Mouse (Mus musculus) right cerebral cortex, postnatal 14 days (tissue): ENCODE measurements around the gene Lpp.

ENCODE experiments used
- DNase-seq: peaks from one replicate; pipeline ENCODE4 v3.0.0; 2022

Lpp gene

GRCm38 (mm10) chr16:24400776-24401175 lies 7.5 kb downstream of the Lpp start:
- no peak for DNase-seq

GRCm38 (mm10) chr16:24402801-24403200 lies 9.5 kb downstream of the Lpp start:
- no peak for DNase-seq

GRCm38 (mm10) chr16:24403733-24404380 lies 10.6 kb downstream of the Lpp start:
- no peak for DNase-seq

GRCm38 (mm10) chr16:24406521-24406920 lies 13.2 kb downstream of the Lpp start:
- no peak for DNase-seq

- no peak for DNase-seq
These were observed 18.0 kb downstream of the Lpp start for GRCm38 (mm10) chr16:24411281-24411680.

GRCm38 (mm10) chr16:24412193-24412592 lies 18.9 kb downstream of the Lpp start:
- DNase-seq, result no peak

- DNase-seq, result no peak
These were observed 19.8 kb downstream of the Lpp start for GRCm38 (mm10) chr16:24413059-24413458.

- DNase-seq, result no peak
These were observed 24.7 kb downstream of the Lpp start for GRCm38 (mm10) chr16:24418022-24418421.

GRCm38 (mm10) chr16:24420603-24421120 lies 27.4 kb downstream of the Lpp start:
- no peak for DNase-seq

GRCm38 (mm10) chr16:24421687-24422418 lies 28.5 kb downstream of the Lpp start:
- DNase-seq, result no peak

- DNase-seq, result no peak
These were observed 29.9 kb downstream of the Lpp start for GRCm38 (mm10) chr16:24423196-24423595.

GRCm38 (mm10) chr16:24423751-24424150 lies 30.4 kb downstream of the Lpp start:
- no peak for DNase-seq

- DNase-seq, result no peak
These were observed 31.2 kb downstream of the Lpp start for GRCm38 (mm10) chr16:24424356-24424977.

GRCm38 (mm10) chr16:24425816-24426215 lies 32.5 kb downstream of the Lpp start:
- no peak for DNase-seq

- DNase-seq, result no peak
These were observed 34.3 kb downstream of the Lpp start for GRCm38 (mm10) chr16:24427606-24428005.

- DNase-seq, result no peak
These were observed 34.7 kb downstream of the Lpp start for GRCm38 (mm10) chr16:24428055-24428454.

- DNase-seq, result no peak
These were observed 35.4 kb downstream of the Lpp start for GRCm38 (mm10) chr16:24428742-24429141.

- no peak for DNase-seq
These were observed 36.4 kb downstream of the Lpp start for GRCm38 (mm10) chr16:24429691-24430090.

- no peak for DNase-seq
These were observed 38.5 kb downstream of the Lpp start for GRCm38 (mm10) chr16:24431808-24432207.

- no peak for DNase-seq
These were observed 40.3 kb downstream of the Lpp start for GRCm38 (mm10) chr16:24433563-24433962.

GRCm38 (mm10) chr16:24434026-24434425 lies 40.7 kb downstream of the Lpp start:
- no peak for DNase-seq

GRCm38 (mm10) chr16:24434531-24435114 lies 41.3 kb downstream of the Lpp start:
- no peak for DNase-seq

- DNase-seq, result no peak
These were observed 41.8 kb downstream of the Lpp start for GRCm38 (mm10) chr16:24435115-24435553.
